Mouse (Mus musculus): Measurements from ENCODE around the gene Mlxip. TPM values are rescaled to one million over a fixed set of nuclear protein-coding genes. Genes with fewer than 3 reads are reported as not detected.

Gene Mlxip
- polyA plus RNA-seq, 1 experiment from 2014 or later = 22.7 TPM

- H3K9me3 ChIP-seq (ENCODE audit: control insufficient read depth, low read length) = no peaks in the 10 kb centered on the region
- H3K4me1 ChIP-seq (replicated peaks; ENCODE audit: control insufficient read depth, insufficient read depth, low read length) = no peaks in the 10 kb centered on the region
- no peak overlapping the region for H3K4me3 ChIP-seq (ENCODE audit: low read depth, low read length)
- H3K27me3 ChIP-seq (ENCODE audit: control insufficient read depth, insufficient read depth, low read length) = no peaks in the 10 kb centered on the region
- no peak overlapping the region for H3K4me2 ChIP-seq (ENCODE audit: low read depth, low read length, severe bottlenecking)
- WGBS = 92% methylated on average over 6 of the region's 6 CpGs
- DNase-seq (ENCODE audit: low spot score) = no peak
- peaks cover 29% of the 10 kb centered on the region for H3K36me3 ChIP-seq (ENCODE audit: control insufficient read depth, insufficient read depth, low read length)
- ATAC-seq (replicated peaks; ENCODE audit: low FRiP score) = no peak
- no peak overlapping the region for H3K27ac ChIP-seq (ENCODE audit: low read depth, low read length)
- H3K9ac ChIP-seq (ENCODE audit: low read length) = no peak overlapping the region
Measured at GRCm38 (mm10) chr5:123359431-123359830, 35.2 kb upstream of the Mlxip start.

- Histone ChIP-seq H3K27ac (ENCODE audit: low read depth, low read length) (no peak overlapping the region), H3K9ac (ENCODE audit: low read length) (no peak overlapping the region), H3K4me2 (ENCODE audit: low read depth, low read length, severe bottlenecking) (no peak overlapping the region), H3K4me3 (ENCODE audit: low read depth, low read length) (no peak overlapping the region), H3K4me1 (replicated peaks; ENCODE audit: control insufficient read depth, insufficient read depth, low read length) (no peaks in the 10 kb centered on the region), H3K27me3 (ENCODE audit: control insufficient read depth, insufficient read depth, low read length) (no peaks in the 10 kb centered on the region), H3K9me3 (ENCODE audit: control insufficient read depth, low read length) (no peaks in the 10 kb centered on the region), H3K36me3 (ENCODE audit: control insufficient read depth, insufficient read depth, low read length) (peaks cover 31% of the 10 kb centered on the region; the same call in 1 of the 2 replicates)
- ATAC-seq (replicated peaks; ENCODE audit: low FRiP score) = no peak
- 86% methylated on average over 4 of the region's 4 CpGs for WGBS
- no peak for DNase-seq (ENCODE audit: low spot score)
Measured at GRCm38 (mm10) chr5:123362911-123363310, 31.7 kb upstream of the Mlxip start.

GRCm38 (mm10) chr5:123364302-123364971, 30.2 kb upstream of the Mlxip start:
- H3K4me1 ChIP-seq (replicated peaks; ENCODE audit: control insufficient read depth, insufficient read depth, low read length) = no peaks in the 10 kb centered on the region
- H3K9ac ChIP-seq (ENCODE audit: low read length) = no peak overlapping the region
- 86% methylated on average over 11 of the region's 11 CpGs for WGBS
- no peaks in the 10 kb centered on the region for H3K9me3 ChIP-seq (ENCODE audit: control insufficient read depth, low read length)
- no peak for DNase-seq (ENCODE audit: low spot score)
- no peak overlapping the region for H3K4me3 ChIP-seq (ENCODE audit: low read depth, low read length)
- H3K27me3 ChIP-seq (ENCODE audit: control insufficient read depth, insufficient read depth, low read length) = no peaks in the 10 kb centered on the region
- no peak overlapping the region for H3K4me2 ChIP-seq (ENCODE audit: low read depth, low read length, severe bottlenecking)
- peaks cover 19% of the 10 kb centered on the region; the same call in 1 of the 2 replicates for H3K36me3 ChIP-seq (ENCODE audit: control insufficient read depth, insufficient read depth, low read length)
- ATAC-seq (replicated peaks; ENCODE audit: low FRiP score) = no peak
- H3K27ac ChIP-seq (ENCODE audit: low read depth, low read length) = no peak overlapping the region

- H3K27me3 ChIP-seq (ENCODE audit: control insufficient read depth, insufficient read depth, low read length) = no peaks in the 10 kb centered on the region
- 79% methylated on average over 13 of the region's 13 CpGs for WGBS
- H3K36me3 ChIP-seq (ENCODE audit: control insufficient read depth, insufficient read depth, low read length) = peaks cover 23% of the 10 kb centered on the region
- ATAC-seq (replicated peaks; ENCODE audit: low FRiP score) = no peak
- no peaks in the 10 kb centered on the region for H3K4me1 ChIP-seq (replicated peaks; ENCODE audit: control insufficient read depth, insufficient read depth, low read length)
- no peak overlapping the region for H3K27ac ChIP-seq (ENCODE audit: low read depth, low read length)
- no peak overlapping the region for H3K4me2 ChIP-seq (ENCODE audit: low read depth, low read length, severe bottlenecking)
- no peaks in the 10 kb centered on the region for H3K9me3 ChIP-seq (ENCODE audit: control insufficient read depth, low read length)
- no peak overlapping the region for H3K4me3 ChIP-seq (ENCODE audit: low read depth, low read length)
- DNase-seq (ENCODE audit: low spot score) = peak; percentile 73
- no peak overlapping the region for H3K9ac ChIP-seq (ENCODE audit: low read length)
Measured at GRCm38 (mm10) chr5:123368869-123369488, 25.6 kb upstream of the Mlxip start.

GRCm38 (mm10) chr5:123370049-123370448, 24.5 kb upstream of the Mlxip start:
- no peak overlapping the region for H3K9ac ChIP-seq (ENCODE audit: low read length)
- H3K4me1 ChIP-seq (replicated peaks; ENCODE audit: control insufficient read depth, insufficient read depth, low read length) = no peaks in the 10 kb centered on the region
- no peak overlapping the region for H3K4me2 ChIP-seq (ENCODE audit: low read depth, low read length, severe bottlenecking)
- DNase-seq (ENCODE audit: low spot score) = no peak
- H3K9me3 ChIP-seq (ENCODE audit: control insufficient read depth, low read length) = no peaks in the 10 kb centered on the region
- H3K4me3 ChIP-seq (ENCODE audit: low read depth, low read length) = no peak overlapping the region
- H3K36me3 ChIP-seq (ENCODE audit: control insufficient read depth, insufficient read depth, low read length) = peaks cover 25% of the 10 kb centered on the region
- no peak for ATAC-seq (replicated peaks; ENCODE audit: low FRiP score)
- H3K27ac ChIP-seq (ENCODE audit: low read depth, low read length) = no peak overlapping the region
- H3K27me3 ChIP-seq (ENCODE audit: control insufficient read depth, insufficient read depth, low read length) = no peaks in the 10 kb centered on the region
- WGBS = 94% methylated on average over 5 of the region's 5 CpGs

- Histone ChIP-seq H3K4me1 (replicated peaks; ENCODE audit: control insufficient read depth, insufficient read depth, low read length) (no peaks in the 10 kb centered on the region), H3K9ac (ENCODE audit: low read length) (no peak overlapping the region), H3K4me2 (ENCODE audit: low read depth, low read length, severe bottlenecking) (no peak overlapping the region), H3K27me3 (ENCODE audit: control insufficient read depth, insufficient read depth, low read length) (no peaks in the 10 kb centered on the region), H3K27ac (ENCODE audit: low read depth, low read length) (no peak overlapping the region), H3K36me3 (ENCODE audit: control insufficient read depth, insufficient read depth, low read length) (peaks cover 11% of the 10 kb centered on the region; the same call in 1 of the 2 replicates), H3K4me3 (ENCODE audit: low read depth, low read length) (no peak overlapping the region), H3K9me3 (ENCODE audit: control insufficient read depth, low read length) (no peaks in the 10 kb centered on the region)
- DNase-seq (ENCODE audit: low spot score) = no peak
- 90% methylated on average over 10 of the region's 10 CpGs for WGBS
- ATAC-seq (replicated peaks; ENCODE audit: low FRiP score) = no peak
Measured at GRCm38 (mm10) chr5:123375262-123375661, 19.3 kb upstream of the Mlxip start.

- H3K27me3 ChIP-seq (ENCODE audit: control insufficient read depth, insufficient read depth, low read length) = no peaks in the 10 kb centered on the region
- no peaks in the 10 kb centered on the region for H3K4me1 ChIP-seq (replicated peaks; ENCODE audit: control insufficient read depth, insufficient read depth, low read length)
- no peak for DNase-seq (ENCODE audit: low spot score)
- H3K4me3 ChIP-seq (ENCODE audit: low read depth, low read length) = no peak overlapping the region
- WGBS = 92% methylated on average over 6 of the region's 6 CpGs
- no peak overlapping the region for H3K4me2 ChIP-seq (ENCODE audit: low read depth, low read length, severe bottlenecking)
- ATAC-seq (replicated peaks; ENCODE audit: low FRiP score) = no peak
- H3K9me3 ChIP-seq (ENCODE audit: control insufficient read depth, low read length) = no peaks in the 10 kb centered on the region
- peaks cover 9% of the 10 kb centered on the region; the same call in 1 of the 2 replicates for H3K36me3 ChIP-seq (ENCODE audit: control insufficient read depth, insufficient read depth, low read length)
- no peak overlapping the region for H3K9ac ChIP-seq (ENCODE audit: low read length)
- no peak overlapping the region for H3K27ac ChIP-seq (ENCODE audit: low read depth, low read length)
Measured at GRCm38 (mm10) chr5:123375793-123376452, 18.7 kb upstream of the Mlxip start.

- 81% methylated on average over 10 of the region's 10 CpGs for WGBS
- no peak overlapping the region for H3K4me2 ChIP-seq (ENCODE audit: low read depth, low read length, severe bottlenecking)
- peaks cover 5% of the 10 kb centered on the region; the same call in 1 of the 2 replicates for H3K36me3 ChIP-seq (ENCODE audit: control insufficient read depth, insufficient read depth, low read length)
- H3K9me3 ChIP-seq (ENCODE audit: control insufficient read depth, low read length) = no peaks in the 10 kb centered on the region
- H3K9ac ChIP-seq (ENCODE audit: low read length) = no peak overlapping the region
- ATAC-seq (replicated peaks; ENCODE audit: low FRiP score) (no peak), DNase-seq (ENCODE audit: low spot score) (no peak)
- H3K27me3 ChIP-seq (ENCODE audit: control insufficient read depth, insufficient read depth, low read length) = no peaks in the 10 kb centered on the region
- H3K27ac ChIP-seq (ENCODE audit: low read depth, low read length) = no peak overlapping the region
- no peaks in the 10 kb centered on the region for H3K4me1 ChIP-seq (replicated peaks; ENCODE audit: control insufficient read depth, insufficient read depth, low read length)
- H3K4me3 ChIP-seq (ENCODE audit: low read depth, low read length) = no peak overlapping the region
Measured at GRCm38 (mm10) chr5:123376569-123376968, 18.0 kb upstream of the Mlxip start.
